ENCODE assay signal across 8 mouse cellular contexts in genomic region chr5:125888840-125889239, GRCm38 (mm10).
"Had no signal": no experiment of that assay in that cellular context is flagged by ENCODE, and none has a peak within 500 bp of the region (broad histone marks: within the 10 kb centered on the region; RNA-seq: fewer than 3 reads in every experiment).

No protein-coding gene starts in this region.

- DNase-seq: liver, postnatal 0 days; lung, adult 2 months; lung, postnatal 14 days; lung, postnatal 36 days; right cerebral cortex, postnatal 14 days; thymus, adult 2 months; thymus, postnatal 25 days; thymus, postnatal 4 days had no signal
